Mouse (Mus musculus) myocyte (in vitro differentiated cells): ENCODE measurements around the gene Myo5a. TPM values are rescaled to one million over a fixed set of nuclear protein-coding genes. Genes with fewer than 3 reads are reported as not detected.
A peak's percentile ranks its signal among the peaks of the same experiment; 100 is the strongest.

Source experiments
- H3K27me3 ChIP-seq: one replicate; pipeline ENCODE4 v1.6.1; 2011; ENCODE audit not compliant: control insufficient read depth, insufficient read depth, insufficient read length
- H3K36me3 ChIP-seq: one replicate; pipeline ENCODE4 v1.6.1; 2011; ENCODE audit not compliant: control insufficient read depth, insufficient read depth
- H3K4me2 ChIP-seq: one replicate; pipeline ENCODE4 v1.6.1; 2011; ENCODE audit warnings: low read depth, control low read depth
- H3K4me3 ChIP-seq: one replicate; pipeline ENCODE4 v1.5.1; 2011; ENCODE audit warnings: mild to moderate bottlenecking, control low read depth, moderate library complexity
- H3K79me2 ChIP-seq: one replicate; pipeline ENCODE4 v1.6.1; 2011; ENCODE audit not compliant: control insufficient read depth, insufficient read depth
- H3ac ChIP-seq: one replicate; pipeline ENCODE4 v1.6.1; 2011; ENCODE audit not compliant: control insufficient read depth, insufficient read length
- CEBPB ChIP-seq: IDR thresholded peaks from 2 replicates; pipeline ENCODE4 v1.6.1; 2011; ENCODE audit warnings: mild to moderate bottlenecking, moderate library complexity; ENCODE audit not compliant: poor library complexity, insufficient read depth, severe bottlenecking
- E2F4 ChIP-seq: IDR thresholded peaks from one replicate; pipeline ENCODE4 v1.6.1; 2011; ENCODE audit warnings: mild to moderate bottlenecking, control low read depth, moderate library complexity; ENCODE audit not compliant: insufficient read depth
- MAX ChIP-seq: IDR thresholded peaks from one replicate; pipeline ENCODE4 v1.6.1; 2011; ENCODE audit warnings: low read depth, mild to moderate bottlenecking, control low read depth
- MYOD1 ChIP-seq, 3 experiments: IDR thresholded peaks; one replicate each; pipeline ENCODE4 v1.6.1; 2011; ENCODE audit warnings: control low read depth in 2 of 3, low read depth in 2 of 3, mild to moderate bottlenecking in 2 of 3, moderate library complexity in 1 of 3; ENCODE audit not compliant: insufficient read length in 2 of 3, control insufficient read depth in 1 of 3
- MYOG ChIP-seq, 3 experiments: IDR thresholded peaks; one replicate each; pipeline ENCODE4 v1.6.1; 2011; ENCODE audit warnings: control low read depth in 2 of 3, low read depth in 2 of 3, mild to moderate bottlenecking in 2 of 3; ENCODE audit not compliant: insufficient read length in 2 of 3, control insufficient read depth in 1 of 3, insufficient read depth in 1 of 3
- POLR2A ChIP-seq: IDR thresholded peaks from one replicate; pipeline ENCODE4 v1.6.1; 2011; ENCODE audit warnings: low read depth, mild to moderate bottlenecking, control low read depth, moderate library complexity; ENCODE audit not compliant: insufficient read length
- POLR2AphosphoS2 ChIP-seq: IDR thresholded peaks from one replicate; pipeline ENCODE4 v1.6.1; 2011; ENCODE audit warnings: low read depth, control low read depth; ENCODE audit not compliant: insufficient read length
- REST ChIP-seq: IDR thresholded peaks from one replicate; pipeline ENCODE4 v1.6.1; 2011; ENCODE audit warnings: mild to moderate bottlenecking, control low read depth, moderate library complexity; ENCODE audit not compliant: insufficient read depth, insufficient read length
- SRF ChIP-seq: IDR thresholded peaks from one replicate; pipeline ENCODE4 v1.6.1; 2011; ENCODE audit warnings: low read depth; ENCODE audit not compliant: control insufficient read depth, insufficient read length
- TCF12 ChIP-seq: IDR thresholded peaks from one replicate; pipeline ENCODE4 v1.6.1; 2011; ENCODE audit warnings: mild to moderate bottlenecking, control low read depth; ENCODE audit not compliant: poor library complexity, insufficient read depth, severe bottlenecking
- TCF3 ChIP-seq: IDR thresholded peaks from one replicate; pipeline ENCODE4 v1.6.1; 2011; ENCODE audit warnings: low read depth, control low read depth; ENCODE audit not compliant: insufficient read length
- USF1 ChIP-seq: IDR thresholded peaks from one replicate; pipeline ENCODE4 v1.6.1; 2011; ENCODE audit warnings: low read depth, mild to moderate bottlenecking, control low read depth, moderate library complexity
- polyA plus RNA-seq: library from polyadenylated mRNA; unstranded; fragments of >200 nt; fragmentation: generic; extraction: Trizol; gene quantifications from one replicate; pipeline ENCODE4 v1.2.1, GENCODE M21; 2012; ENCODE audit warnings: missing spikeins

The Myo5a gene
- polyA plus RNA-seq, 1 experiment, result 15.4 TPM

DNA sequence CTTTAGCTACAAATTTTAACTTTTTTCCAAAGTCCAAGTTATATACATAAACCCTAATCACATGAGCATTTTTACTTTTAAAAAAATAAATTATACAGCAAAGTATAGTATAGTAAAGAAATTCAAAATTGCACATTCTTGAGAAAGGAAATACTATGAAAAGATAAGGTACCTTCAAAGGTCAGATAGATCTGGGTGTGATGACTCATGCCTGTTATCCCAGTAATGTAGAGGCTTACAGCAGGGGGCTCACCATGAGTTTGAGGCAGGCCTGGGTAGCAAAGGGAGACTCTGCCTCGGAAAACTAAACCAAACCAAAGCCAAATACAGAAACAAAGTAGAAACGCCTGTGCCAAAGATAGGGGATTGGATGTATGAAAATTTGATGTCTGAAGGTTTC lies 59.7 kb downstream of the Myo5a start:
- no peak overlapping the region for H3K4me3 ChIP-seq
- H3K79me2 ChIP-seq, result no peaks in the 10 kb centered on the region
- no peak for TF ChIP-seq MAX
- no peak for TF ChIP-seq POLR2AphosphoS2
- TF ChIP-seq TCF12, result no peak
- TF ChIP-seq SRF, result no peak
- no peak for TF ChIP-seq E2F4
- no peak for TF ChIP-seq POLR2A
- no peak for TF ChIP-seq MYOD1 (IDR thresholded peaks at IDR 0.05; ENCODE audit: control insufficient read depth in 1 of 3, insufficient read length in 2 of 3, low read depth in 2 of 3)
- no peak for TF ChIP-seq MYOG (IDR thresholded peaks at IDR 0.05; ENCODE audit: control insufficient read depth in 1 of 3, insufficient read depth in 1 of 3, insufficient read length in 2 of 3, low read depth in 2 of 3)
- TF ChIP-seq TCF3, result no peak
- TF ChIP-seq CEBPB, result no peak
- TF ChIP-seq USF1, result no peak
- TF ChIP-seq REST, result no peak
- H3K4me2 ChIP-seq, result no peak overlapping the region
- H3K27me3 ChIP-seq, result no peaks in the 10 kb centered on the region
- no peak overlapping the region for H3ac ChIP-seq
- peaks cover 23% of the 10 kb centered on the region for H3K36me3 ChIP-seq

DNA sequence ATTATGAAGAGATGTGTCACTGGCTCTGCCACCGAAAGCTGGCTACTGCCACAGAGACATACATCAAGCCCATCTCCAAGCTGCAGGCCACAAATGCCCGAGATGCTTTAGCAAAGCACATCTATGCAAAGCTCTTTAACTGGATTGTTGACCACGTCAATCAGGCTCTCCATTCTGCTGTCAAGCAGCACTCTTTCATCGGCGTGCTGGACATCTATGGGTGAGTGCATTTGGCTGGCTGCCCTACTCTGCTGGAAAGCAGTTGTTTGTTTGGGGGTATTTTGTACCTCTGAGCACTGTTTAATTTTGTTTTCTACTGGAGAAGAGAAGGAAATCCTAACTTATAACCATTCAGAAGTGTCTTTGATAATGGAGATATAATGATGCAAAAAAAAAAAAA lies 76.1 kb downstream of the Myo5a start:
- Histone ChIP-seq H3K79me2 (no peaks in the 10 kb centered on the region), H3K27me3 (no peaks in the 10 kb centered on the region), H3ac (no peak overlapping the region), H3K36me3 (peaks cover 52% of the 10 kb centered on the region), H3K4me3 (no peak overlapping the region), H3K4me2 (no peak overlapping the region)
- TF ChIP-seq REST (no peak), CEBPB (no peak), SRF (no peak), MYOD1 (IDR thresholded peaks at IDR 0.05; ENCODE audit: control insufficient read depth in 1 of 3, insufficient read length in 2 of 3, low read depth in 2 of 3) (no peak), MAX (no peak), USF1 (no peak), POLR2A (no peak), TCF3 (no peak), POLR2AphosphoS2 (no peak), TCF12 (no peak), MYOG (IDR thresholded peaks at IDR 0.05; ENCODE audit: control insufficient read depth in 1 of 3, insufficient read depth in 1 of 3, insufficient read length in 2 of 3, low read depth in 2 of 3) (no peak), E2F4 (no peak)

DNA sequence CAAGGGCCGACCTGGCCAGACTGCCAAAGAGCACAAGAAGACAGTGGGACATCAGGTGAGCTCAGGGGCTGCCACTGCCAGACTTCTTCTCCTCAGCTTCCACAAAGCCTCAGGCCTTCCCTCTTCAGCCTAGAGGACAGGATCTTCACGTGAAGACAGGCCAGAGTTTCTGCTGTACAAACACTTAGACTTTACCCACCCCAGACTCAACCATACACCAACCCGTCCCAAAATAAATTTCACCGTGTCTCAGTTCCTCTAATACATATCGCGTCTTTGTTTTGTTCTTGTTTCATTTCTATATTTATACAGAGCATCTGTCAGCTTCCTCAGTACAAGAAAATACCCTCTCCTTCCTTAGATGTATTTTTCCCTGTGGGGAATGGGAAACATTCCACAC lies 89.7 kb downstream of the Myo5a start:
- TF ChIP-seq REST, result no peak
- TF ChIP-seq SRF, result no peak
- TF ChIP-seq TCF12, result no peak
- no peak for TF ChIP-seq MAX
- TF ChIP-seq POLR2AphosphoS2, result no peak
- TF ChIP-seq CEBPB, result no peak
- no peak for TF ChIP-seq USF1
- H3K79me2 ChIP-seq, result no peaks in the 10 kb centered on the region
- peaks cover 25% of the 10 kb centered on the region for H3K36me3 ChIP-seq
- no peak overlapping the region for H3K4me2 ChIP-seq
- no peaks in the 10 kb centered on the region for H3K27me3 ChIP-seq
- no peak overlapping the region for H3ac ChIP-seq
- no peak overlapping the region for H3K4me3 ChIP-seq

DNA sequence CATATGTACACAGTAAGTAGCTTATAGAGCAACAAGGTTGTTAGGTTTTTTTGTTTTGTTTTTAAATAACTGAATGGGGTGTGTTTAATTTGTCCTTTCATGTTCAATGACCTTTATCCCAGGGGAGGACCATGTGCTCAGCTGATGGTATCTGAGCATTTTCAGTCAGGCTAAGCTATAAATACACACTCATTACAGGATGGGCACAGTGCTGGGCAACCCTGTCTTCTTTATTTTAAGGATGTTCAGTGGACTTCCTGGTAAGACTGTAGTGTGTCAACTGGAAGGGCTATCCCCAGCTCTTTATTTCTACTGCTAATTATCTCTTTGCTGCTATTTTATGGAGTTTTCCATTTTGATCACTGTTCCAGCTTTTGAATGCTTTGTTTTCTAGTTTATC lies 92.8 kb downstream of the Myo5a start:
- no peak overlapping the region for H3K4me3 ChIP-seq
- no peaks in the 10 kb centered on the region for H3K27me3 ChIP-seq
- H3K79me2 ChIP-seq, result no peaks in the 10 kb centered on the region
- peaks cover 23% of the 10 kb centered on the region for H3K36me3 ChIP-seq
- no peak overlapping the region for H3ac ChIP-seq
- no peak overlapping the region for H3K4me2 ChIP-seq
- TF ChIP-seq SRF (no peak), E2F4 (no peak), POLR2A (no peak), USF1 (no peak), POLR2AphosphoS2 (no peak)

DNA sequence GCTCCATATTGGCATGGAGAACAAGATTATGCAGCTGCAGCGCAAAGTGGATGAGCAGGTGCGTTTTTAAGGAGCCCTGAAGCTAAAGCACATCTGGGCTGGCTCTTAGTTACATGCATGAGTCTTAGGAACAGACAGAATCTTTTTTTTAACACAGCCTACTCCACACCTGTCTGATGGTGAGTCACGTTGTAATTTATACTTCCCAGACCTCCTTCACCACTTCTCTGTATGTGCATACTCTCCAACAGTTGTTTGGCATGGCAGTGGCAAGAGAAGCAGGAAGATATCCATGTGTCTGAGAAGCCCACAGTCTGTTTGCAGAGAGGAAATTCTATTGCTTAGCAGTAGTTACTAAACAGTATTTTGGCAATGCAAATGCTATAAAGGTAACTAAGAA lies 100.9 kb downstream of the Myo5a start:
- no peaks in the 10 kb centered on the region for H3K27me3 ChIP-seq
- H3K4me2 ChIP-seq, result no peak overlapping the region
- no peak overlapping the region for H3ac ChIP-seq
- peaks cover 41% of the 10 kb centered on the region for H3K36me3 ChIP-seq
- no peaks in the 10 kb centered on the region for H3K79me2 ChIP-seq
- H3K4me3 ChIP-seq, result no peak overlapping the region
- no peak for TF ChIP-seq REST
- no peak for TF ChIP-seq POLR2A
- TF ChIP-seq MYOD1 (IDR thresholded peaks at IDR 0.05; ENCODE audit: control insufficient read depth in 1 of 3, insufficient read length in 2 of 3, low read depth in 2 of 3), result peak in 1 of 3 experiments; percentile 28
